Mouse (Mus musculus) ovary, postnatal 36 days (tissue): Measurements from ENCODE around the gene Pskh1.

Experiments used
- DNase-seq: peaks from one replicate; pipeline ENCODE4 v3.0.0; 2022; ENCODE audit warnings: low spot score, mixed read lengths

Pskh1 gene

GRCm38 (mm10) chr8:105892432-105892831, 7.8 kb upstream of the Pskh1 start:
- no peak for DNase-seq

GRCm38 (mm10) chr8:105893339-105893738, 6.9 kb upstream of the Pskh1 start, which contains the start of gene Nrn1l:
TSS of gene Nrn1l (plus strand) at chr8:105893567.
- peak; percentile 57 for DNase-seq

GRCm38 (mm10) chr8:105897801-105898480, 2.3 kb upstream of the Pskh1 start:
- DNase-seq, result no peak

- no peak for DNase-seq
Measured at GRCm38 (mm10) chr8:105900941-105901616, 838 bp downstream of the Pskh1 start.

GRCm38 (mm10) chr8:105919390-105919789, 19.1 kb downstream of the Pskh1 start:
- no peak for DNase-seq

- DNase-seq, result no peak
Measured at GRCm38 (mm10) chr8:105925123-105925522, 24.9 kb downstream of the Pskh1 start.

GRCm38 (mm10) chr8:105930602-105931001, 30.4 kb downstream of the Pskh1 start:
- DNase-seq, result peak; percentile 84

- DNase-seq, result no peak
Measured at GRCm38 (mm10) chr8:105931271-105931670, 31.0 kb downstream of the Pskh1 start.

- no peak for DNase-seq
Measured at GRCm38 (mm10) chr8:105932525-105932924, 32.3 kb downstream of the Pskh1 start.

GRCm38 (mm10) chr8:105933762-105934161, 33.5 kb downstream of the Pskh1 start, which contains the start of gene Ctrl:
TSS of gene Ctrl (minus strand) at chr8:105933862.
- DNase-seq, result no peak

GRCm38 (mm10) chr8:105935105-105935504, 34.9 kb downstream of the Pskh1 start:
- DNase-seq, result no peak

- DNase-seq, result no peak
Measured at GRCm38 (mm10) chr8:105935863-105936603, 35.8 kb downstream of the Pskh1 start.

- DNase-seq, result peak; percentile 87
Measured at GRCm38 (mm10) chr8:105936866-105937475, 36.7 kb downstream of the Pskh1 start.

GRCm38 (mm10) chr8:105937496-105938305, 37.5 kb downstream of the Pskh1 start:
- peak; percentile 56 for DNase-seq

- no peak for DNase-seq
Measured at GRCm38 (mm10) chr8:105938306-105938669, 38.0 kb downstream of the Pskh1 start, which contains the start of gene Psmb10. TSS of gene Psmb10 (minus strand) at chr8:105938444.

GRCm38 (mm10) chr8:105942026-105942425, 41.8 kb downstream of the Pskh1 start:
- no peak for DNase-seq

GRCm38 (mm10) chr8:105942542-105942941, 42.3 kb downstream of the Pskh1 start:
- DNase-seq, result no peak

- no peak for DNase-seq
Measured at GRCm38 (mm10) chr8:105943321-105943739, 43.1 kb downstream of the Pskh1 start, which contains the start of gene Lcat. TSS of gene Lcat (minus strand) at chr8:105943382.

GRCm38 (mm10) chr8:105949350-105949749, 49.1 kb downstream of the Pskh1 start:
- peak; percentile 70 for DNase-seq

- DNase-seq, result no peak
Measured at GRCm38 (mm10) chr8:105951057-105951659, 50.9 kb downstream of the Pskh1 start.

GRCm38 (mm10) chr8:105956556-105956955, 56.3 kb downstream of the Pskh1 start:
- DNase-seq, result no peak
